Mouse (Mus musculus): ENCODE results near the gene Zbtb24.

Zbtb24 gene

GRCm38 (mm10) chr10:41459990-41460389, 9.8 kb downstream of the Zbtb24 start:
- in situ Hi-C loops (cut with MboI; ENCODE audit: low pct_unique_long_range_greater_than_20kb in 1 of 2, low sequenced_read_pairs in 2 of 2, unreplicated experiment in 1 of 2): no loop called here

DNA sequence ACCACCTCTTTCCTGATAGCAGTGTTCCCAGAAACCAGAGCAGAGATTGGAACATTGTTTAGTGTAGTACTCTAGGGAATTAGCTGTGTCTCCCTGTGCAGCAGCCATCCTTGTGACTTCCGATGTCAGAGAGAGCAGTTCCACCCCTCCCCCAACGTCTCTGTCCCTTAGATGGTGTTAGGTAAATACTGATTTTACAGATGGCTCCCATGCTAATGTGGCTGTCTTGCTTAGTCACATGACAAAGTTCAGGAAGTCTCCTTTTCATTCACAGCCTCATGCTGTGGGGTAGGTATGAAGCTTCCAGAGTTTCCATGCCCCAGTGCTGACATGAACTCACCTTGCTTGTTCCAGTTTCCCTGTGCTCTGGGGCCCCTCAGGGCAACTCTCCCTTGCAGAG, 10.3 kb downstream of the Zbtb24 start:
- in situ Hi-C loops (cut with MboI; ENCODE audit: low pct_unique_long_range_greater_than_20kb in 1 of 2, low sequenced_read_pairs in 2 of 2, unreplicated experiment in 1 of 2): no loop called here

- in situ Hi-C loops (cut with MboI; ENCODE audit: low pct_unique_long_range_greater_than_20kb in 1 of 2, low sequenced_read_pairs in 2 of 2, unreplicated experiment in 1 of 2): no loop called here
These were observed 11.0 kb downstream of the Zbtb24 start for GRCm38 (mm10) chr10:41461057-41461722.

DNA sequence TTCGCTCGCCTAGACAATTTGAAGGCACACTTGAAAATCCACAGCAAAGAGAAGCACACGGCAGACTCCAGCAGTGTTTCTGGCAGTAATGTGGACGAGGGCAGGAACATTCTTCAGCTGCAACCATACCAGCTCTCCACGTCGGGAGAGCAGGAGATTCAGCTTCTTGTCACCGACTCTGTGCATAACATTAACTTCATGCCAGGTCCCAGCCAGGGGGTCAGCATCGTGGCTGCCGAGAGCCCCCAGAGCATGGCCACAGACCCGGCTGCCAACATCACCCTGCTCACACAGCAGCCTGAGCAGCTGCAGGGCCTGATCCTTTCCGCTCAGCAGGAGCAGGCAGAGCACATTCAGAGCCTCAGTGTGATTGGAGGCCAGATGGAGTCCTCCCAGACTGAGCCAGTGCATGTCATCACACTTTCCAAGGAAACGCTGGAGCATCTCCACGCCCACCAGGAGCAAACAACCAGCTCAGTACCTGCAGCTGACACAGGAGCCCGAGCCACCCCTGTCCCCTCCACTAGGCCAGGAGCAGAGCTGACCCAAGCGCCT, 14.3 kb downstream of the Zbtb24 start:
- in situ Hi-C loops (cut with MboI; ENCODE audit: low pct_unique_long_range_greater_than_20kb in 1 of 2, low sequenced_read_pairs in 2 of 2, unreplicated experiment in 1 of 2): no loop called here

DNA sequence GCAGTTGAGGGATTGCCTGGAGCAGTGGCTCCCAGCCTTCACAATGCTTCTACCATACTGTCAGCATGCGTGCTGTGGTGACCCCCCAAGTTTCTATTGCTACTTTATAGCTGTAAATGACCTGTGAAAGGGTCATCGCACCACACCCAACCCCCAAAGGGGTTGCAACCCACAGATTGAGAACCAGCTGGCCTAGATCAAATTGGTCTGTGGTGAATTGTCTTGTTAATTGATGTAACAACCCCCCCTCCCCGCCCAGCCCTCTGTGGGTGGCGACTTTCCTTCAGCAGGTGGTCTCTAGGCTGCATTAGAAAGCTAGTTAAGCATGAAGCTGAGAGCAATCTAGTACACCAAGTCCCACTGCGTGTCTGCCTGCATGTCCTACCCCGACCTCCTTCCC, 17.1 kb downstream of the Zbtb24 start:
- in situ Hi-C loops (cut with MboI; ENCODE audit: low pct_unique_long_range_greater_than_20kb in 1 of 2, low sequenced_read_pairs in 2 of 2, unreplicated experiment in 1 of 2): no loop called here

DNA sequence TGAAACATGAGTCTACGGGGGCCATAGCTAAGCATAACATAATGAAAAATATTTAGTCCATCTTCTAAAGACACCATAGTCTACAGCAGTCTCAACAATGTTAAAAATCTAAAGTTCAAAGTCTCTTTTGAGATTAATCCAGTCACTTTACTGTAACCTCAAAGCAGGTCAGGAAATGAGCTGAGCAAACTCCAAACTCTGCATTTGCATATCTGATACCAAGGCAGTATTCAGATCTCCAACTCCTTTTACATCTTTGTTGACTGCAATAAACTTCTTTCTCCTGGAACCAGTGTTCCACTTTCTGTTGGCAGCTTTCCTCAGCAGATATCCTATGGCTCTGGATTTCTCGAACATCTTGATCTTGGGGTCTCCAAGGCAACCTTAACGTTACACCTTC, 20.5 kb downstream of the Zbtb24 start:
- in situ Hi-C loops (cut with MboI; ENCODE audit: low pct_unique_long_range_greater_than_20kb in 1 of 2, low sequenced_read_pairs in 2 of 2, unreplicated experiment in 1 of 2): no loop called here

DNA sequence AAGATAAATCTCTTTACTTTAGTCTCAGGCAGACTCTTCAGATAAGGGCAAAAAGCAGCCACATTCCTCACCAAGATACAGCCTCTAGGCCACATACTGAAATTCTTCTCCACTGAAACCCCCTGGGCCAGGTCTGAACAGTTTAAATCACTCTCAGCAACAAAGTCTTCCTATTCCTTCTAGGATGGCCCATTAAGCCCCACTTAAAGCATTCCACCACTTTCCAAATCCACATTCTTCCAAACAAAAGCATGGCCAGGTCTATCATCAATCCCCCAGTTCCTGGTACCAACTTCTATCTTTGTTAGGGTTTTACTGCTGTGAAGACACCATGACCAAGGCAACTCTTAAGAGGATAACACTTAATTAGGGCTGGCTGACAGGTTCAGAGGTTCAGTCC, 22.4 kb downstream of the Zbtb24 start:
- in situ Hi-C loops (cut with MboI; ENCODE audit: low pct_unique_long_range_greater_than_20kb in 1 of 2, low sequenced_read_pairs in 2 of 2, unreplicated experiment in 1 of 2): no loop called here

DNA sequence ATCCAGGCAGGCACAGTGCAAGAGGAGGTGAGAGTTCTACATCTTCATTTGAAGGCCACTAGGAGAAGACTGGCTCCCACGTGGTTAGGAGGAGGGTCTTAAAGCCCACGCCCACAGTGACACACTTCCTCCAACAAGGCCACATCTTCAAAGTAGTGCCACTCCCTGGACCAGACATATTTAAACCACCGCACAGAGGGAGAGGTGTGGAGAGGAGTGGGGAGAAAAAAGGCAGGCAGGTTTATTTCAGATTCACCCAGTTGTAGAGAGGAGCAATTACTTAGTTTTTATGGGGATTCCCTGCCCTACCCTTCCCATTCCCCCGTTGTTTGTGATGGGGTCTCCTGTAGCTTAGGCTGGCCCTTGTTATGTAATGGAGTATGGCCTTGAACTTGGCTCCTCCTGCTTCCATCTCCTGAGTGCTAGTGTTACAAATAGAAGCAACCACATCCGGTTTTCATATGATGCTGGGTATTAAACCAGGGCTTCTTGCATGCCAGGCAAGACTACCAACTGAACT, 22.8 kb downstream of the Zbtb24 start:
- in situ Hi-C loops (cut with MboI; ENCODE audit: low pct_unique_long_range_greater_than_20kb in 1 of 2, low sequenced_read_pairs in 2 of 2, unreplicated experiment in 1 of 2): no loop called here

- in situ Hi-C loops (cut with MboI; ENCODE audit: low pct_unique_long_range_greater_than_20kb in 1 of 2, low sequenced_read_pairs in 2 of 2, unreplicated experiment in 1 of 2): no loop called here
These were observed 23.7 kb downstream of the Zbtb24 start for GRCm38 (mm10) chr10:41473782-41474468.

DNA sequence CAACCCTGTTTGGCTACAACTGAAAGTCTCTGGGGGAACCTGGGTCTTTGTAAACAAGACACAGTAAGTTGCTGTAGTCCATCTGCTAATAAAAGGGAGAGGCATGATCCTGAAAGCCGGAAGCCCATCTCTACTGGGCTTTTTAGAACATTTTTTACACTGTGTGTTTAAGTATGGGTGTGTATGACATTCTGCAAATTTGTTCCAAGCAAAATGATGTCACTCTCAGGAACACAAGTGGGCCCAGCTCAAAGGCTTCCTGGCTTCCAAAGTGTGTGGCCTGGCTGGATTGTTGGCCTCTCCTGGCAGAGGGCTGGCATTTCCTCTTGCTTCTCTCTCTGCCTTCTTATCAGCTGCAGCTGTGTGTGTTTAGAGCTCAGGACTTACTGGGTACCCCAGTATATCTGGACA, 24.8 kb downstream of the Zbtb24 start:
- in situ Hi-C loops (cut with MboI; ENCODE audit: low pct_unique_long_range_greater_than_20kb in 1 of 2, low sequenced_read_pairs in 2 of 2, unreplicated experiment in 1 of 2): no loop called here

- in situ Hi-C loops (cut with MboI; ENCODE audit: low pct_unique_long_range_greater_than_20kb in 1 of 2, low sequenced_read_pairs in 2 of 2, unreplicated experiment in 1 of 2): no loop called here
These were observed 26.2 kb downstream of the Zbtb24 start, which contains the start of gene Mical1 for GRCm38 (mm10) chr10:41476171-41477017. TSS of gene Mical1 (plus strand) at chr10:41476314.

DNA sequence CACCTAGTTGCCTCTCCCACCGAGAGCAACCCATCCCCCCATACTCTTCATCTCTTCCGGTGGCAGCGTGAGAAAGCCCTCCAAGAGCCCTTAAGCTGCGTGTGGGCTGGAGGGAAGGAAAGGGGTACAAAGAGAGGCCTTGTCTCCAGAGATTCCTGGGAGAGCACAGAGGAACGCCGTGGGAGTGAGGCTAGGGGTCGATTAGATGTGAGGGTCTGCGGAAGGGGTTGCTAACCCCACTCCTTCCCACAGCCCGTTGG, 26.8 kb downstream of the Zbtb24 start:
- in situ Hi-C loops (cut with MboI; ENCODE audit: low pct_unique_long_range_greater_than_20kb in 1 of 2, low sequenced_read_pairs in 2 of 2, unreplicated experiment in 1 of 2): no loop called here

DNA sequence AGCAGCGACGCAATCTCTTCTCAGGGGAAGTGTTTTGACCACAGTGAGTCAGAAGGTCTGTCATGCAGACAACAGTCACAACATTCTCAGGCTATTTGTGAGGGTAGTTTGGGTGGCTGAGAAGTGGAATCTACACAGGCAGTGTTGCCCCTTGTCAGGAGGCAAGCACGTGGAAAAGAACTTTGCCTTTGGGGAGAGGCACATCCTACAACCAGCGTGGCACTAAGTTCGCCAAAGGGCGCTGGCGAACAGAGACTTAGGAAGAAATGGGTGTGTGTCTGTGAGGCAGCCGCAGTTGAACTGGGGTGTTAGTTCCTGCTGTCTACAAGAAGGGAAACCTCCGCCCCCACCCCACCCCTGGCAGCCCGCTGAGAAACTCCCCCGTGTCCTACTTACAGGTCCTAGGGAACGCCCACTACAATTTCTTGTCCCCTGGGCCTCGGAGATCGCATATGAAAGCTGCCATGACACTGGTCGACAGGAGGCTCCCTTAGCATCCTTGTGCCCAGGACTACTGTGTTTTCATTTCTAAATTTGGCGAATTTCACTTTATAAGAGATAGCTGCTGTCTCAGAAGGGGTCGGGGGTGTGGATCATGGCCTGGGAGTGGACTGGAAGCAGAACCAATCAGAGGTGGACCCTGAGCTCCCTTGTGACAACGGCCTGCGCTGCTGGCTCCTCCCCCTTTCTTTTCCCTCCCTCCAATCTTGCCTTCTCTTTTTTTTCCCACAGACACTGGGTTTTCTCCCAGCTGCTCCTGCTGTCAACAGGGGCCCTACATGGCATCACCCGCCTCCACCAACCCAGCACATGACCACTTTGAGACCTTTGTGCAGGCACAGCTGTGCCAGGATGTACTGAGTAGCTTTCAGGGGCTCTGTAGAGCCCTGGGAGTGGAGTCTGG, 27.3 kb downstream of the Zbtb24 start:
- in situ Hi-C loops (cut with MboI; ENCODE audit: low pct_unique_long_range_greater_than_20kb in 1 of 2, low sequenced_read_pairs in 2 of 2, unreplicated experiment in 1 of 2): no loop called here

DNA sequence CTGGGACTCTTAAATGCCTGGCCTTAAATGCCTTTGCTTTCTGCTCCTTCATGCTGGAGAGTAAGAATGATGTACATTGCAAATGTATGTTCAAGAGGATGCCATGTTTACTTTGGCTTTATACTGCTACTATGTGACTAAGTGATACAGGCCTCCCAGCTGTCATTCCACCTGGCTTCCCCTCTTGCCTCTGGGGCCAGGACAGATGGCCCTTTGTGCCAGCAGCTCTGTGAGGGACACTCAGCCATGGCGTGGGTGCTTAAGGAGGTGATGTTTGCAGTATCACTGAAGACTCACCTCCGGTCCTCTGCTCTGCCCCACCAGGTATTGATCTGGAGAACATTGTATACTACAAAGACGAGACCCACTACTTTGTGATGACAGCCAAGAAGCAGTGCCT, 29.8 kb downstream of the Zbtb24 start:
- in situ Hi-C loops (cut with MboI; ENCODE audit: low pct_unique_long_range_greater_than_20kb in 1 of 2, low sequenced_read_pairs in 2 of 2, unreplicated experiment in 1 of 2): loop anchor here in 1 of 2 experiments (10.0 kb wide), 1 partner anchor 185 kb away; no protein-coding TSS in a partner anchor

DNA sequence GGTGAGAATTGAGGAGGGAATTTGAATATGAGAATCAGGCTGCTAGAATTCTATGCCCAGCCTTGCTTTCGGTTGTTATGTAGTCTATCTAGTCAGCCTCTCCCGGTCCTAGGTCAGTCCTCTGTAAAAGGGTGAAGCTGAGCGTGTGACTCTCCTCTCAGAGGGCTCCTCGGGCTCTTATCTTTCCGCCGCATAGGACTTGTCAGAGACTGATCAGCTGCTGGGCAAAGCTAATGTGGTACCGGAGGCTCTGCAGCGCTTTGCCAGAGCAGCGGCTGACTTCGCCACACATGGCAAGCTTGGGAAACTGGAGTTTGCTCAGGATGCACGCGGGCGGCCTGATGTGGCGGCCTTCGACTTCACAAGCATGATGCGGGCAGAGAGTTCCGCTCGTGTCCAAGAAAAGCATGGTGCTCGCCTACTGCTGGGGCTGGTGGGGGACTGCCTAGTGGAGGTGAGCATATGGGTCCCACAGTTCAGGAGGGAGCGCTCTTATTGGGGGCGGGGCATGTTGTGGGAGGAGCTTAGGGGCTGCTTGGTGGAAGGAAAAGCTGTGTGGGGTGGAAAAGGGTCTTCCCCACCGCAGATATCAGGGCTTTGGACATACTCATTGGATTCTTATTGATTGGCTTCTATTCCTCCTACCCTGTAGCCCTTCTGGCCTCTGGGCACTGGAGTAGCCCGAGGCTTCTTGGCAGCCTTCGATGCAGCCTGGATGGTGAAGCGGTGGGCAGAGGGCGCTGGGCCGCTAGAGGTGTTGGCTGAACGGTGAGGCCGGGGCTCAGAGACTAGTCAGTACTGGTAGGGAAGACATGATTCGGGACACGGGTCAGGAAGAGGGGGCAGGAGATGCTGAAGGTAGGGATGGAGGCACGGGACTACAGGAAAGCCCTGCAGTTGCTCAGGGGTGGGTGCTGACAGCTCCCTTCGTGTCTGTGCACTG, 31.0 kb downstream of the Zbtb24 start:
- in situ Hi-C loops (cut with MboI; ENCODE audit: low pct_unique_long_range_greater_than_20kb in 1 of 2, low sequenced_read_pairs in 2 of 2, unreplicated experiment in 1 of 2): loop anchor here in 1 of 2 experiments (10.0 kb wide), 1 partner anchor 186 kb away; no protein-coding TSS in a partner anchor

DNA sequence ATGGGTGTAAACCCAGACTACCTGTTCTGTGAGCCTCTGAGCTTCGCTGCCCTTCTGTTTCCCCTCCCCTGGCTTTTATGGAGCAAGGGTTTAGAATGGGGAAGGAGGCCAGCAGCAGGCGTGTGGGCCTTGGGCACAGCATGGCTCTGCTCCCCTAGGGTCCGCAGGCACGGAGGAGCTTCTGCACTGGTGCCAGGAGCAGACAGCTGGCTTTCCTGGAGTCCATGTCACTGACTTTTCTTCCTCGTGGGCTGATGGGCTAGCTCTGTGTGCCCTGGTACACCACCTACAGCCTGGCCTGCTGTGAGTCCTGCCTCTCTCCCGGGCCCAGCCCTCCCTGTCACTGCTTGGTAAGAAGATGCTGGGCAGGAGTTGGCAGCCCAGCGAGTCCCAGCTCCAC, 32.3 kb downstream of the Zbtb24 start:
- in situ Hi-C loops (cut with MboI; ENCODE audit: low pct_unique_long_range_greater_than_20kb in 1 of 2, low sequenced_read_pairs in 2 of 2, unreplicated experiment in 1 of 2): loop anchor here in 1 of 2 experiments (10.0 kb wide), 1 partner anchor 188 kb away; no protein-coding TSS in a partner anchor

DNA sequence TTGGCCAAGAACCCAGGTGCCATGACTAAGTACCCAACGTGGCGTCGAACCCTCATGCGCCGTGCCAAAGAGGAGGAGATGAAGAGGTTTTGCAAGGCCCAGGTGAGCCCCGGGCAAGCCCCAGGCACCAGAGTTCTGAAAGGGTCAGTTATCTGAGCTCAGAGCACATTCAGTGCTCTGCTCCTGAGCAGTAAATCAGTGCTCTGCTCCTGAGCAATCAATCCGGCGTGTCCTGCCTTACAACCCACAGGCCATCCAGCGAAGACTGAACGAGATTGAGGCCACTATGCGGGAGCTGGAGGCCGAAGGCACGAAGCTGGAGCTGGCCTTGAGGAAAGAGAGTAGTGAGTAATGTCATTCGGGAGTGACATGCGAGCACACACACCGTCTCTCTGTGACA, 35.6 kb downstream of the Zbtb24 start:
- in situ Hi-C loops (cut with MboI; ENCODE audit: low pct_unique_long_range_greater_than_20kb in 1 of 2, low sequenced_read_pairs in 2 of 2, unreplicated experiment in 1 of 2): loop anchor here in 1 of 2 experiments (10.0 kb wide), 1 partner anchor 191 kb away; no protein-coding TSS in a partner anchor

Measured in mouse embryonic stem cell (cell line).